Mouse (Mus musculus): ENCODE results near the gene Smim6.

DNA sequence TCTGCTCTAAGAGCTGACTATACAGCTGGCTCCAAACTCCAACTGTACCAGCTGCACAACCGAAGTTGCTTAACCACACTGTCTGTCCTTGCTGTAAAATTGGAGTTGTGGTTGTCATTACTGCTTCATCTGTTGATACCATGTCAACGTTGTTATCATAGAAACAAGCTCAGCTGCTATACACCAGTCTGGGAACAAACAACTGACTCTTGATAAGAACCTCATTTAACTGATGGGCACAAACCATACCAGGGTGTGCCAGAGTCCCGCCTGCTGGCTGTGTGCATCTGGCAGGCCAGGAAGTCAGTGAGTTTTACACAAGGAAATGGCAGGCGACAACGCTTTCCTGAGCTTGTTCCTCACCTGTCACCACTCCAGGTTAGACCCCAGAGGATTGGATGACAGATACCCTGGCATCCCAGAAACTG is 669 bp upstream of the Smim6 start:
- no peak for TF ChIP-seq CTCF (conservative IDR thresholded peaks at IDR 0.05; ENCODE audit: insufficient read depth, insufficient read length, low read depth, low read length)
- no peak for TF ChIP-seq POLR2A (IDR thresholded peaks at IDR 0.05; ENCODE audit: low read depth, low read length)
